Mouse (Mus musculus): ENCODE data around the gene Bbx.
A peak's percentile ranks its signal among the peaks of the same experiment; 100 is the strongest.

The Bbx gene

DNA sequence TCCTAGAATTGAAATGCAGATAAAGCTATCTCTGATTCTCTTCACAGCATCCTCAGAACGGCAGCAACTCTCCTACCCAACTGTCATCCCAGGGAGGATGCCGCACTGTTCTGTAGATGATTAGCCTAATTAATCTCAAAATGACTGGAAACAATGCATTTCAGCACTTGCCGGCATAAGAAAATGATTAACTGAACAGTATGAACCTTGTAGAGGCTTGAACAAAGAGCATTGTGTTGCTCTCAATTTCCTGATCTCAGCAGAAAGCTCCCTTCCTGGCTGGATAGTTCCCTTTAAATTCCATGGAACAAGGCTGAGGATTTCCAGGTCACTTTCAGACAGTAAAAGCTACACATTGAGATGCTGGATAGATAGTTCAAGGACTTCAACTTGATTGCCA lies 197.0 kb downstream of the Bbx start:
- DNase-seq (ENCODE audit: low read depth, low spot score) = no peak

GRCm38 (mm10) chr16:50230624-50231023 lies 201.6 kb downstream of the Bbx start:
- no peak for DNase-seq (ENCODE audit: low read depth, low spot score)

DNA sequence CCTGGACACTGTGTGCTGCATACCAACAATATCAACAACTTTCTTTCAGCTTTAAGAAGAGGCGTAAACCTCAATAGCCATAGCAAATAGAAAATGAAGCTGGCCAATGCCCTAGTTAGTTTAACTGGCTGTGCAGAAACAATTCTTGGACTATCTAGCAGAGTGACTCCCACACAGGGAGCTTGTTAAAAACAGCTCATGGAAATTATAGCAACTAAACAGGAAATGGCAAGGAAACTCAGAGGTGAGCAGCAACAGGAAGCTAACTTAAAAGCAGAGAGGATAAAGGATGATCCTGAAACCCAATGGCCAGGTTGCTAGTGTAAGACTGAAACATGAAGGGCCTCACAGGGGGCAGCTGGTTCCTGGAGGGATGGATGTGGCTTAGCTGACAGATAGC lies 203.4 kb downstream of the Bbx start:
- no peak for DNase-seq (ENCODE audit: low read depth, low spot score)

GRCm38 (mm10) chr16:50226274-50226673 lies 205.9 kb downstream of the Bbx start:
- DNase-seq (ENCODE audit: low read depth, low spot score) = no peak

GRCm38 (mm10) chr16:50224946-50225345 lies 207.2 kb downstream of the Bbx start:
- DNase-seq (ENCODE audit: low read depth, low spot score) = no peak

- DNase-seq (ENCODE audit: low read depth, low spot score) = no peak
Measured at GRCm38 (mm10) chr16:50220734-50221501, 211.3 kb downstream of the Bbx start.

GRCm38 (mm10) chr16:50217084-50217483 lies 215.1 kb downstream of the Bbx start:
- no peak for DNase-seq (ENCODE audit: low read depth, low spot score)

GRCm38 (mm10) chr16:50211727-50212126 lies 220.5 kb downstream of the Bbx start:
- no peak for DNase-seq (ENCODE audit: low read depth, low spot score)

GRCm38 (mm10) chr16:50211231-50211630 lies 221.0 kb downstream of the Bbx start:
- no peak for DNase-seq (ENCODE audit: low read depth, low spot score)

GRCm38 (mm10) chr16:50210742-50211141 lies 221.4 kb downstream of the Bbx start:
- DNase-seq (ENCODE audit: low read depth, low spot score) = no peak

DNA sequence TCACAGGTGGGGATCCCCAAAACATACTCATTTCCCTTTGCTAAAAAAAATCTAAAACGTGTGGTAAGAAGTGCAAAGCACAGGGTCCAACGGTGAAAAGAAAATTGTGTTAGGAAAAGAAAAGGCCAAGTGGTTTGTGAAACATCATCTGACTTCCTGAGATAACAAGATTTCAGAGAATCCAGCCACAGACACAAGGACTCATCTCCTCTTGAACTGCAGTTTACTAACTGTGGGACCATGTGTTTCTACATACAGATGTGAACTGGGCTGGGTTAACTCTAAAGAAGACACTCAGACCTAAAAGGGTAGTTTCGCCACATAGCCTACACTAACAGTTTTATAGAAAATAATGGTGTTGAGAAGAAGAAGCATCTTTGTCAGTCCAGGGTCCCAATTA lies 227.2 kb downstream of the Bbx start:
- DNase-seq (ENCODE audit: low read depth, low spot score) = no peak

- no peak for DNase-seq (ENCODE audit: low read depth, low spot score)
Measured at GRCm38 (mm10) chr16:50201546-50202151, 230.5 kb downstream of the Bbx start.

GRCm38 (mm10) chr16:50200214-50200613 lies 232.0 kb downstream of the Bbx start:
- DNase-seq (ENCODE audit: low read depth, low spot score) = no peak

GRCm38 (mm10) chr16:50196118-50196517 lies 236.1 kb downstream of the Bbx start:
- no peak for DNase-seq (ENCODE audit: low read depth, low spot score)

GRCm38 (mm10) chr16:50192626-50193025 lies 239.6 kb downstream of the Bbx start:
- DNase-seq (ENCODE audit: low read depth, low spot score) = no peak

- DNase-seq (ENCODE audit: low read depth, low spot score) = no peak
Measured at GRCm38 (mm10) chr16:50189108-50189507, 243.1 kb downstream of the Bbx start.

- no peak for DNase-seq (ENCODE audit: low read depth, low spot score)
Measured at GRCm38 (mm10) chr16:50186604-50187003, 245.6 kb downstream of the Bbx start.

DNA sequence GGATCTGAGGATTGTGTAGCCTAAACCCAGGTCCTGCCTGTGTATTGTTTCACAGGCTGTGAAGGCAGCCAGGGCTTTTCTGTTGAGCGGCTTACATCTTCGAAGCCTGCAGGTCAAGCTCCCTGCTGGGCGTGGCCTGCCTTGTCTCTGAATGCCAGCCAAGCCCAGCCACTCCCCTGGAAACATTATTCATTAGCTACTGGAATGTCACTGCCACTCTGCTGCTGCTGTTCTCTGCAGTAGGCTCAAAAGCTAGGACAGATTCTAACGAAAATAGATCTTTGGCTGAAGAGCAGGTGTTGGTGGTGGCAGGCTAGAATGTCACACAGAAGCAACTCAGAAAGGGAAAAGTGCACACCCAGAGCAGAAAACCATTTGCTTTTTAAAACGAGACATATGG lies 247.1 kb downstream of the Bbx start:
- DNase-seq (ENCODE audit: low read depth, low spot score) = peak; percentile 36

GRCm38 (mm10) chr16:50182988-50183387 lies 249.2 kb downstream of the Bbx start:
- DNase-seq (ENCODE audit: low read depth, low spot score) = no peak

DNA sequence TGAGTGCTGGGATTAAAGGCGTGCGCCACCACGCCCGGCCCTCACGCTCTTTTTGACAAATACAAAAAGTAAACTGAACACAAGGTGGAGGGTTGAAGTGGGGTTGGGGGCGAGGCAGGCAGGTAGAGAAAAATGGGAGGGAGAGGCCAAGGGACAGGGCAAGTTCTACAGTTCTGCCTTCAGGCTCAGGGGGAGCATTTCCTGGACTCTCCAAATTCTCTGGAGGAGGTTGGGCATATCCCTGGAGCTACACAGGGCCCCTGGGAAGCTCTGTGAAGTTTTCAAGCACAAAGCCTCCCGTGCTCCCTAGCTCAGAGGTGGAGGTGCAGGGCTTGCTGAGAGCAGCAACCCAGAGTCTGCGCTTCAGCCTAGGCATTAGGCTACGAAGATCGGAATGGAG lies 249.6 kb downstream of the Bbx start:
- no peak for DNase-seq (ENCODE audit: low read depth, low spot score)

DNA sequence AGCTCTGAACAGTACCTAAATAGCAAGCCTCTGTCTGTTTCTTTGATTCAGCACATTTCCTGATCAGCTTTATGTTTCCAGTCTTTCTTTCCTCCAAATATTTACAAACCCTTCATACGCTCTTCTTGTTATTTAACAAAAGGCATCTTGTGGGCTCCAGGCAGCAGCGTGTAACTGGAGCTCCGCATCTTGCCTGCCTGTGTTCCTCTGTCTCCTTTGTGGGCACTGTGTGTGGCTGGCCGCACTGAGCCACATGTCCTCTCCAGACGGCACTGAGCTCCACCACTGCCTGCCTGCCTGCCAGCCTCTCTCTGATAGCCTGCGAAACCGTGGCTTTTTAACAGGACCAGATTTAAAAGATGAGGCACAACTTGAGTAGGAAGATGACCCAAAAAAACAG lies 259.4 kb downstream of the Bbx start:
- DNase-seq (ENCODE audit: low read depth, low spot score) = no peak

- DNase-seq (ENCODE audit: low read depth, low spot score) = no peak
Measured at GRCm38 (mm10) chr16:50170812-50171211, 261.4 kb downstream of the Bbx start.

- no peak for DNase-seq (ENCODE audit: low read depth, low spot score)
Measured at GRCm38 (mm10) chr16:50167983-50168299, 264.2 kb downstream of the Bbx start.
